In the genomic region with DNA sequence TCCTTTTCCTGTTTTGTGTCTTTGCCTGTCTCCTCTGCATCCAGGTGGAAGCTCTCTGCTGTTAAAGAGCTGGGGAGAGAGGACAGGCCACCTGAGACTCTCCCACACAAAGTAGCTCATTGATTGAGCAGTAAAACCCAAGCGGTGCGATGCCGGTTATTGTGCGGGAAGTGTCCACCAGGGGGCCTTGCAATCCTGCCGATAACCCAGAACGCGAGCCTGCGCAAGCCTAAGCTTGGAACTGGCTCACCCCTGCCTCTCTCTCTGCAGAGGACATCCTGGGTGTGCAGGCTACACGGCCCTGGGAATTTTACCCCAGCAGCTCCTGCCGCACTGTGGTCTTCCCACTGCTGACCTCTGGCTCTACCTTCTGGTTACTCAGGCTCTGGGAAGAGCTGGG, we compare ENCODE assay signal across 8 mouse cellular contexts. TPM values are rescaled to one million over a fixed set of nuclear protein-coding genes. Genes with fewer than 3 reads are reported as not detected.
DNase-seq lines count a peak whose midpoint lies in the region; ATAC-seq lines count a peak whose summit lies in the region.

No protein-coding gene starts in this region.

- H3K4me2 ChIP-seq in intestine, embryonic 16.5 days (ENCODE audit: low read depth, low read length) = no peak overlapping the region
- no peak overlapping the region for H3K4me2 ChIP-seq in limb, embryonic 11.5 days (ENCODE audit: low read depth, severe bottlenecking)

- H3K4me1 ChIP-seq in intestine, embryonic 16.5 days (ENCODE audit: control insufficient read depth, insufficient read depth, low read length) = peaks cover 13% of the 10 kb centered on the region
- H3K4me1 ChIP-seq in limb, embryonic 11.5 days (ENCODE audit: control insufficient read depth, insufficient read depth, low read length) = no peaks in the 10 kb centered on the region

- H3K4me3 ChIP-seq in intestine, embryonic 16.5 days (ENCODE audit: low read length) = no peak overlapping the region
- no peak overlapping the region for H3K4me3 ChIP-seq in limb, embryonic 11.5 days (ENCODE audit: low read depth, low read length)

- 3% methylated on average over 10 of the region's 10 CpGs for WGBS in intestine, embryonic 16.5 days
- under 1% methylated on average over 10 of the region's 10 CpGs for WGBS in limb, embryonic 11.5 days

- peak; percentile 13; the same call in 1 of the 2 replicates for ATAC-seq in intestine, embryonic 16.5 days
- ATAC-seq in limb, embryonic 11.5 days (ENCODE audit: insufficient number of reproducible peaks, low FRiP score, low TSS enrichment, low read depth) = no peak

- DNase-seq in urinary bladder, adult 18-20 months (ENCODE audit: low spot score in 2 of 2) = peak; percentile 45 to 68
- no peak for DNase-seq in urinary bladder, postnatal 10 days (ENCODE audit: low spot score)
- peak; percentile 78 to 80 for DNase-seq in cerebellum, postnatal 36 days
- peak; percentile 38 to 47 for DNase-seq in gastrocnemius, adult 8-10 months (ENCODE audit: low spot score in 2 of 2)
- DNase-seq in limb, embryonic 11.5 days (ENCODE audit: low spot score) = peak; percentile 89
- DNase-seq in neural tube, embryonic 10.5 days (ENCODE audit: extremely low spot score, low spot score) = peak; percentile 78
- DNase-seq in splenic B cell, adult 2 months (ENCODE audit: low read depth, low spot score) = peak; percentile 80

- no peaks in the 10 kb centered on the region for H3K36me3 ChIP-seq in intestine, embryonic 16.5 days (ENCODE audit: control insufficient read depth, insufficient read depth, low read length)
- H3K36me3 ChIP-seq in limb, embryonic 11.5 days (ENCODE audit: control insufficient read depth, insufficient read depth, low read length) = 0 out of 2 replicates have a peak, but pooled peaks cover 2% of the 10 kb centered on the region
- no peaks in the 10 kb centered on the region for H3K36me3 ChIP-seq in splenic B cell, adult 2 months (ENCODE audit: control insufficient read depth, insufficient read depth, low read length, poor library complexity, severe bottlenecking)

- no peak overlapping the region for H3K27ac ChIP-seq in intestine, embryonic 16.5 days (ENCODE audit: low read length)
- H3K27ac ChIP-seq in limb, embryonic 11.5 days (replicated peaks; ENCODE audit: low read depth, low read length) = no peak overlapping the region

- peak overlapping the region; percentile 32; the same call in 1 of the 2 replicates for H3K9ac ChIP-seq in intestine, embryonic 16.5 days (ENCODE audit: low read depth, low read length)
- H3K9ac ChIP-seq in limb, embryonic 11.5 days (ENCODE audit: low read length) = no peak overlapping the region

- H3K9me3 ChIP-seq in intestine, embryonic 16.5 days (ENCODE audit: control insufficient read depth, low read length) = no peaks in the 10 kb centered on the region
- no peaks in the 10 kb centered on the region for H3K9me3 ChIP-seq in limb, embryonic 11.5 days (ENCODE audit: control insufficient read depth, low read length)

- H3K27me3 ChIP-seq in intestine, embryonic 16.5 days (replicated peaks; ENCODE audit: control insufficient read depth, insufficient read depth, low read length) = no peaks in the 10 kb centered on the region
- no peaks in the 10 kb centered on the region for H3K27me3 ChIP-seq in limb, embryonic 11.5 days (ENCODE audit: control insufficient read depth, insufficient read depth, low read length)
- H3K27me3 ChIP-seq in splenic B cell, adult 2 months (ENCODE audit: control insufficient read depth, insufficient read depth, low read length, poor library complexity, severe bottlenecking) = no peaks in the 10 kb centered on the region

RNA-seq across cellular contexts. Expression of a gene that starts 4.3 kb away (rescaled TPM):
- total RNA-seq in gastrocnemius, adult 8-10 months (2022) = 10 to 100 TPM; 50.1 to 56.6 (median 51.4) TPM
- 140 and 155 TPM in 2 replicates for polyA plus RNA-seq in intestine, embryonic 16.5 days (2015; fragmentation: Nextera tagmentation; extraction: Ambion mirVana)
- polyA plus RNA-seq in limb, embryonic 11.5 days (2014; fragmentation: Nextera tagmentation; extraction: Ambion mirVana) = 81.6 and 88.9 TPM in 2 replicates

RNA-seq across cellular contexts. Expression of a gene that starts 4.3 kb away (rescaled TPM):
- total RNA-seq in gastrocnemius, adult 8-10 months (2022) = 10 to 100 TPM in 3 of 4 experiments, 1 to 10 TPM in 1; 9.6 to 13.5 (median 10.3) TPM
- 63.8 and 72.2 TPM in 2 replicates for polyA plus RNA-seq in intestine, embryonic 16.5 days (2015; fragmentation: Nextera tagmentation; extraction: Ambion mirVana)
- polyA plus RNA-seq in limb, embryonic 11.5 days (2014; fragmentation: Nextera tagmentation; extraction: Ambion mirVana) = 160 and 161 TPM in 2 replicates

RNA-seq across cellular contexts. Expression of a gene that starts 10.3 kb away (rescaled TPM):
- 1 to 10 TPM in 1 of 4 experiments, under 1 TPM in 3; 0.10 to 1.2 (median 0.16) TPM for total RNA-seq in gastrocnemius, adult 8-10 months (2022)
- polyA plus RNA-seq in intestine, embryonic 16.5 days (2015; fragmentation: Nextera tagmentation; extraction: Ambion mirVana) = 0.40 and 0.70 TPM in 2 replicates
- polyA plus RNA-seq in limb, embryonic 11.5 days (2014; fragmentation: Nextera tagmentation; extraction: Ambion mirVana) = 0.25 and 0.67 TPM in 2 replicates

RNA-seq across cellular contexts. Expression of a gene that starts 59.1 kb away (rescaled TPM):
- total RNA-seq in gastrocnemius, adult 8-10 months (2022) = 10 to 100 TPM; 10.2 to 14.7 (median 11.8) TPM
- polyA plus RNA-seq in intestine, embryonic 16.5 days (2015; fragmentation: Nextera tagmentation; extraction: Ambion mirVana) = 9.1 and 9.8 TPM in 2 replicates
- polyA plus RNA-seq in limb, embryonic 11.5 days (2014; fragmentation: Nextera tagmentation; extraction: Ambion mirVana) = 10.9 and 13.4 TPM in 2 replicates
